Mouse (Mus musculus): ENCODE data around the gene Tjp1.

Gene Tjp1

DNA sequence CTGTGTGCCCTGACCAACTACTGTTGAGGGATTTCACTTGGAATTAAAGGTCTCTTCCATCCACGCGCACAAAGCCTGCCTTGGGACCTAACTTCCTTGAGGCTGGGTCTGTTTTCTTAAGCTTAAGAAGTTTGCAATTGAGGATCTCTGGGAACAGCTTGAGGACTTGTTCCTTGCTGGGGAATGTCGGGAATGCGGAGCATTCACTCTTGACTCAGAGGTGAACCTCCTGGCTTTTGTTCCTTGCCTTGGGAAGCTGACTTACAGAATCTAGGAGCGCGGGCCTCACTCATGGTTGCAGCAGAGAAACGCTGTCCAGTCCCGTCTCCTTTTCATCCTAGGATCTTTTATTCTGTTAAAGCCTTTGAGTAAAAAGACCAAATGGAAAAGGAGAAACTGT is 97.2 kb downstream of the Tjp1 start:
- no peak for DNase-seq

DNA sequence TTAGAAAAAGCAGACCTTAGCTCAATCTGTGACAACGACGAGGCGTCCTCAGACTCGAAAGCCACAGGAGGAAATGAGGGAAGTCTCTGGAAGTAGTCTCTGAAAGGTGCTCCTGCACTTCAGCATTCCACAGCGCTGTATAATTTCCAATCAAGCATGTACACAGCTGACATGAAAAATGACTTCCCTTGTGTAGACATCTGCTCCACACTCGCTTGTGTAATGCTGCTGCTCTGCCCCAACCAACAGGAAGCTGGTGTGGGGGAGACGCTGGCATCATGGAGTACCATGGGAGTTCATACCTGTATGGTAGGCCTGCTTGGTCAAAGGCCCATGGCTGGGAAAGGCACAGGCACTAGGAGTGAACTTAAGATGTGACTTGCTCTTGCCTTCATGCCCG is 103.1 kb downstream of the Tjp1 start:
- DNase-seq = no peak

DNA sequence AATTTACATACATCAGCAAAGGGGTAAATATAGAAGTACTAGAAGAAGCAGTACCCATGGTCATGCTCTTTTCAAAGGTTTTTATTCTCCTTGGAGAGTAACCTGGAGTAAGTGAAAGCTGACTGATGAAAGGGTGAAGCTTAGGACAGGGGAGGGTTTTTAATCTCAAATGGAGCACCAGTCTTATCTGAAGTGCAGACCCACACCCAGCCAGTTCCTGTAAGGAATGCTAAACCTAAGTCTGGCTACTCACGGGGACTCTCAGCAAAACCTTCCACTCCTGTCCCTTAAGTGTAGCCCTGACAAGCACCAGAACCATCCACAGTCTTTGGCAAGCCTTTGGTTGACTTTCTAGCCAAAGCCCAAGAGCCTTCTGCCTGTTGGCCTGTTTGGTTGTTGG is 105.1 kb downstream of the Tjp1 start:
- no peak for DNase-seq

GRCm38 (mm10) chr7:65421451-65421850 is 106.1 kb downstream of the Tjp1 start:
- DNase-seq = peak; percentile 66

- no peak for DNase-seq
These were observed 107.7 kb downstream of the Tjp1 start for GRCm38 (mm10) chr7:65419926-65420325.

- no peak for DNase-seq
These were observed 108.6 kb downstream of the Tjp1 start for GRCm38 (mm10) chr7:65419012-65419411.

DNA sequence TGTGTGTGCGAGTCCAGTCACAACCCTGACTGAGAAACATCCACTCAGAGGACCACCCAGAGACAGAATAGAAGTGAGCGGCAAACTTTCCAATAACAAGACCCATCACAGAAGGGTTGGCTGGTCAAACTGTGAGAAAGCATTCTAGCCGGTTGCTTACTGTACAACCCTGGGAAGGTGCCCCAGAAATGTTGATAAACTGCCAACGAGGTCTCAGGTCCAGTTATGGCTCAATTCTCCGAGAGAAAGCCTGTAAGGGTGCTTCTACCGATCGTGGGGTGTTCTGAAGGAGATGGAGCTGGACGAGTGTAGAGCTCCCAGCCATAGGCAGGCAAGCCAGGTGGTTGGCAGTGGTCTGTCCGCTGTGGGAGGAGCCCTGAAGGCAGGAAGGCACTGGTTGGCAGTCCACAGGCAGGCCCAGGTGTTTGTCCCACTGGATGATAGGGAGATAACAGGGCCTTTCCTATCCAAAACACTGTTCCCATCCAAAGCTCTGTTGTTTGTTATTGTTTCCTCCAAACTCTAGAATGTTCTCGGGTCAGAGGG is 109.1 kb downstream of the Tjp1 start:
- DNase-seq = no peak

- DNase-seq = peak; percentile 76
These were observed 110.1 kb downstream of the Tjp1 start for GRCm38 (mm10) chr7:65417231-65418100.

DNA sequence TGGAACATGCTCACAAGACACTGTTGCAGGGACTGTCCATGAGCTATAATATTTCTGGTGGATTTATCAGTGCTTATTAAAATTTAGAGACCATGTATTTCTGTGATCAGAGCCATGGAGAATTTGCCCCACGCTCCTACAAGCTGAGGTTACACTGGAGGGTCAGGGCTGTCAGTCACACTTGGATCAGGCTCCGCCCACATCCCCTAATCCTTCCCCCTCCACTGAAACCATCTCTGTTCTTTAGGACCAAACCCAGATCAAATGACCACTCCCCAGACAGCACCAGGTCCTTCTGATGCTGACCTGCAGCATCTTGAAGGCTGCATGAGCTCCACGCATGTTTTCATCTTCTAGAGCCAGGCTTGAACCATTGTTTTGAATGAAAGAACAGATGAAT is 111.1 kb downstream of the Tjp1 start:
- DNase-seq = no peak

DNA sequence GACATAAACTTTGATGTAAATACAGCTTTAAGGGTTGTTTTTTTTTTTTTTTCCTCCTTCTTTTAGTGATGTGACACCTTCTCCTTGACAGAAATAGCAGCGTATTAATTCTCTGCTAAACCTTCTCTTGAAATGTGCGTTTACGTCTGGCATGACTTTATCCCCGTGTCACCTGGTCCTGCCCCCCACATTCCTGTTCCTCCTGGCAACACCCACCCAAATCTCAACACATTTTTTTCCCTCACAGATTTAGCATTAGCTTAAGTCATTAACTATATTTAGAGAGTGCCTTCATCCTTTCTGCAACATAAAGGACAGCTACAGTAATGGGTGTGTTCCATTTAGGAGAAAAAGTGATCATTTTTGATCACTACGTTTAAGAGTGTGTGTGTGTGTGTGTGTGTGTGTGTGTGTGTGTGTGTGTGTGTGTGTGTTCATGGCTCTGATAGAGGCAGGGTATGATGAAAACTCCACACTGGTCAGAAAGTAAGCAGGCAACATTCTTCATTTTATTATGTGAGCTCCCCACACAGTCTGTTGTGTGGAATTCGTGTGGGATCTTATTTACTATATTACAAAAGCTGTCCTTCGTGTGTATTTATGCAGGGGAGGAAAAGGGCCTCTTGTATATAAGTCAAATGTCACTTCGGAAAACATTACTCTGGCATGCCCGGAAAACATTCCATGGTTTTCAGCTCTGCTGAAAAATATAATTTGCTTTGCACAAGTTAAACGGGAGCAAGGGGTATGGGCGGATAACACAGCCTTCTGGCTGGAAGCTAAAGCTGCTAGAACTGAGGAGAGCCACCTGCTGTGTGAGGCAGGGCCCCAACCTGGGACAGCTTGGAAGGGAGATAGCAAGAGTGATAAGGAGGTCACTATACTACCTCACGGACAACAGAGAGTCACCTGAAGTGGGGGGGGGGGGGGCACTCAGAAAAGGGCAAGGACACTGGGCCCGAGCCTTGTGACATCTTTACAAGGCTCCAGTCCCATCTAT is 113.3 kb downstream of the Tjp1 start:
- no peak for DNase-seq

DNA sequence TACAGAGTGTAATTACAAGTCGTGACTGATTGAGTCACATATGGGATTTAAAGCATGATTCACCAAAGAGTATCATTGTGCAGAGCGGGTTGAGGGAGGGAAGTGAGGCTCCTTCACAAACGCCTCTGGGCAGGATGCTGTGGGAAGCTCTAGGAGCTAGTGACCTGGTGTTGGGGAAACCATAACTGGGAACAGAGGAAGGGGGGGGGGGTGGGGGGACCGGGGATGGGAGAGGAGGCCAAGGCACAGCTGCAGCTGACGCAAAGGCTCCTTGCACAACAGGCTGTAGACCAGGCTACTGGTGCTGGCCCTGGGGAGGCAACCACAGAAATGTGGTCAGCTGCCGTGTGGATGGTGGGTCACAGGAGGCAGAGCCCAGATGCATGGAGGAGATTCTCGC is 116.9 kb downstream of the Tjp1 start:
- no peak for DNase-seq

DNA sequence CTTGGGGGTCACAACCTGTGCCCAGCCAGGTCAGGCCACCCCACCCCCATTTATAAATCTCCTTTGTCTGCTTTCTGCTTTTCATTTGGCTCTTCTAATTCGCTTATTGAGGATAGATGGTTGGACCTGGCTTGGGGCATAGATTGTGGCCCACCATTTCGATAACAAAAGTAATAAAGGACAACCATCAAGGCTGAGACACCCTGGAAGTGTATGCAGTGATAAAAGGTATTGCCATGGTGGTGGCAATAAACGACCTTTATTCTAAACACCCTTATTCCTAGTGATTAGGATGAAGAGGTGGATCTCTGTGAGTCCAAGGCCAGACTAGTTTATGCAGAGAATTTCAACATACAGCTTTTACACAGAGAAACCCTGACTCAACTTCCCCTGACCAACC is 121.2 kb downstream of the Tjp1 start:
- no peak for DNase-seq

- no peak for DNase-seq
These were observed 125.1 kb downstream of the Tjp1 start for GRCm38 (mm10) chr7:65402516-65402915.

GRCm38 (mm10) chr7:65401622-65402021 is 126.0 kb downstream of the Tjp1 start:
- no peak for DNase-seq

DNA sequence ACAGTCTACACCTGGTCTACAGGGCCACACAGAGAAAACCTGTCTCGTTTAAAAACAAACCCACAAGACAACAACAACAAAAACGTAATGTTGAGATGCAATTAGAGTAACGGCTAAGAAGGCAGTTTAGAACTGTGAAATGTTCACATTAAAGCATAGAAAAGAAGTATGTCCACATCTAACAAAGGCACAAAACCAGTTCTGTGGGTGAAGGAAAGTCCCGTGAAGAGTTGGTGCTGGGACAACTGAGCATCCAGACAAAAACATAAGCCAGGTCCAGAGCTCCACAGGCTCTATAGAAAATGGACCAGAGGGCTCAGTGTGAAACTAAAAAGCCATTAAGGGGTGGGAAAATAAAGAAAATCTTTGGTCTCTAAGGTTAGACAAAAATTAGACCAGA is 131.7 kb downstream of the Tjp1 start:
- DNase-seq = no peak

DNA sequence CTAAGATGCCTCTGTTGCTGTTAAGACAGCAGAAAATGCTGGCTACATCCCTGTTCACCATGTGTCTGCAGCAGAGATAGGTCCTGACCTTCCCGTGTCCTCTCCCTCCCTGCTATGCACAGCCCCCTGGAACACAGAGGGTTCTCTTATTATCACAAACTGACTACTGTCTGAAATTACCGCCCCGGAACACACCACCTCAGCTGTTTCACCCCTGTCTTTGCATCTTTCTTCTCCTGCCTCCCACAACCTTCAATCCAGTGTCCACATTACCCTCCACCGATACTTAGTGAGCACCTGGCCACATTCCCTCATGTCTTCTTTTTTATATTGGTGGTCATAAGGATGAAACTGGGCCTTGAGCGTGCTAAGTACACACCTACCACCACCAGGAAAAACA is 132.4 kb downstream of the Tjp1 start:
- DNase-seq = no peak

DNA sequence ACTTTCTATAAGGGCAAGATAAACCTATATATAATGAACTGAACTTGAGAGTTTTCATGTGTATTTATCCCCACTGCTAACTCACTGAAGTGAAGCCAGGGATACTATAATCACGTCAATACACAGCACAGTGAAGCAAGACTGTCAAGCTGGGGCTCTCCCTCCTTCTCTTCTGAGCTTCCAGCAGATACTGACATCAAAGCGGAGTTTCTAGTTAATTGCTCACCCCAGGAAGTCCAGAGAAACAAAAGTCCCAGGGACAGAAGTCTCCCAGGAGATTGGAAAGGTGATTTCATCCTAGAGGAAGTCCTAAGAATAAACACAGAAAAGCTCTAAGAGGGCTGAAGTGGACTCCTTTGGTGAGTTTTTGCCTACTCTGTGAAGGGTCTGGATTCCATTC is 132.9 kb downstream of the Tjp1 start:
- DNase-seq = no peak

GRCm38 (mm10) chr7:65393704-65394452 is 133.7 kb downstream of the Tjp1 start:
- no peak for DNase-seq

GRCm38 (mm10) chr7:65392986-65393385 is 134.6 kb downstream of the Tjp1 start:
- DNase-seq = no peak

- DNase-seq = no peak
These were observed 138.0 kb downstream of the Tjp1 start for GRCm38 (mm10) chr7:65389539-65389938.

DNA sequence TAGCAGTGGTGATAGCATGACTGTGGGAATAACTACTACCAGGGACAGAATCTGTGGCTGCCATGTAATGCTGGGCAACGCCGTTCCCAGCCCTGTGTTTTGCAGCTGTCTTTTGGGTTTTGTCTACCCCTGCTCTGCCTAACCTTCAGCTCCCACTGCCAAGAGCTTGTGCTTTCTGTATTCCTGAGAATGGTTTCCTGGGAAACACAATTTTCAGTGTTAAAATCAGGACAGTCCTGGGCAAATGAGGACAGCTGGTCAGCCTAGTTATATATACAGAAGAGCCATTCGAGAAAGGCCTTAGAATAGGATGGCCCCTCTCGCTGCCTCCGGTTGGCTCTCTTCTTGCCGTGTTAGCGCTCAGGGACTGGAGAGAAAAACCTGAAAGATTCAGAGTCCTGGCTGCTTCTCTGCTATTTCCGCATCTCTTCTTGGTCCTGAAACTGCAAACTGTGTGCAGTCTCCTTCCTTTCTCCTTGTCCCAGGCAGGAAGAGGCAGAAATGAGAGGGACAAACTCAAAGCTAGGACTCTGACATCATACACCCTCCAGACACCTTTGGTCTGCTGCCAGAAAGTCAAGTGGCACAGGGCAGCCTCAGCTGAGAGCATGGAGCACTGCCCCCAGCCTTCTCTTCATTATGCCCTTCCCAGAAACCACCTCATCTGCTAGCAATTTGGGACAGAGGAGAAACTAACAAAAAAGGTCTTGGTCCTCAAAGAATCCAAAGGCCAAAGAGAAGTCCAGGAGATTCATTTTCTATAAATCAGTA is 139.2 kb downstream of the Tjp1 start:
- DNase-seq = no peak
